Mouse (Mus musculus): ENCODE data around the gene Rmdn2. TPM values are rescaled to one million over a fixed set of nuclear protein-coding genes. Genes with fewer than 3 reads are reported as not detected.

Gene Rmdn2
- polyA plus RNA-seq, 1 experiment, result 143 TPM

DNA sequence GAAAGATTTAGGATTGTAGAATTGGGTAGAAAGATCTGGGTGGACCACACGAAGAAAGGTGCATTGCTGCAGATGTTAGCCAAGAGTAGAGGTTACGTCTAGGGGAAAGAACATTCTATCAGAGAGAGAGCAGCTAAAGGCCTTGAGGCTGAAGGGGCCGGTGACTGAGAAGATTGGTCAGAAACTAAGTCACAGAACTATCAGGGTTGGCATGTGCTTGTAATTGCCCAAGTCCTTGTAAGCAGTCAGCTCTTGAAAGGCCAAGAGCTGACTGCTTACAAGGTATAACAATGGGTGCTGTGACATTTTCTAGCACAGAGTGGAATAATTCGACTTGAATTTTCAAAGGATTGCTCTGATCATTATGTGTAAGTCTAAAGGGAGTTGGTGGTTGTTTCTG, 38.2 kb downstream of the Rmdn2 start:
- no peaks in the 10 kb centered on the region for H3K36me3 ChIP-seq (ENCODE audit: control insufficient read depth, insufficient read depth, low read length)
- no peak overlapping the region for H3K4me3 ChIP-seq (ENCODE audit: control insufficient read depth, low read depth, low read length)
- H3K27ac ChIP-seq (ENCODE audit: control insufficient read depth, insufficient read depth, low read depth, low read length), result no peak overlapping the region
- no peaks in the 10 kb centered on the region for H3K4me1 ChIP-seq (ENCODE audit: control insufficient read depth, insufficient read depth, low read length)
- TF ChIP-seq POLR2A (IDR thresholded peaks at IDR 0.05; ENCODE audit: control insufficient read depth, low read depth, low read length) (no peak), CTCF (IDR thresholded peaks at IDR 0.05; ENCODE audit: control insufficient read depth, insufficient read depth, insufficient replicate concordance, low read depth, low read length) (no peak)
- no peaks in the 10 kb centered on the region for H3K27me3 ChIP-seq (ENCODE audit: control insufficient read depth, insufficient read depth, low read length)

DNA sequence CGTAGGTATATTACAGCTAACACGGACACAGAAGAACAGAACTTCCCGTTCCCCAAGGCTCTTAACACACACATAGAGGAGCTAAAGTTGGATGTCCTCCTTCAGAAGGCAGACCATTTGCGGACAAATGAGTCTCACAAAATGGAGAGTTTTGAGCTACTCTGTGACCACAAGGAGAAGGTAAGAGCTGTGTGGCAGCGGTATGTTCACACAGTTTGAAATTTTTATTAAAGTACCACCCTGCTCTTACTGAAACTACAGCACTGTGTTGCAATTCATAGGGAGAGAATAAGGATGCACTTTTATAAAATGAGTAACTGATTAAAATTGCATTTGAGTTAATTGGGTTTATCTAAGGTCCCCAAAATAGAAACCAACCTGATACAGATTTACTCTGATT, 38.6 kb downstream of the Rmdn2 start:
- Histone ChIP-seq H3K27me3 (ENCODE audit: control insufficient read depth, insufficient read depth, low read length) (no peaks in the 10 kb centered on the region), H3K4me1 (ENCODE audit: control insufficient read depth, insufficient read depth, low read length) (no peaks in the 10 kb centered on the region), H3K36me3 (ENCODE audit: control insufficient read depth, insufficient read depth, low read length) (no peaks in the 10 kb centered on the region), H3K4me3 (ENCODE audit: control insufficient read depth, low read depth, low read length) (no peak overlapping the region), H3K27ac (ENCODE audit: control insufficient read depth, insufficient read depth, low read depth, low read length) (no peak overlapping the region)
- TF ChIP-seq CTCF (IDR thresholded peaks at IDR 0.05; ENCODE audit: control insufficient read depth, insufficient read depth, insufficient replicate concordance, low read depth, low read length) (no peak), POLR2A (IDR thresholded peaks at IDR 0.05; ENCODE audit: control insufficient read depth, low read depth, low read length) (no peak)

DNA sequence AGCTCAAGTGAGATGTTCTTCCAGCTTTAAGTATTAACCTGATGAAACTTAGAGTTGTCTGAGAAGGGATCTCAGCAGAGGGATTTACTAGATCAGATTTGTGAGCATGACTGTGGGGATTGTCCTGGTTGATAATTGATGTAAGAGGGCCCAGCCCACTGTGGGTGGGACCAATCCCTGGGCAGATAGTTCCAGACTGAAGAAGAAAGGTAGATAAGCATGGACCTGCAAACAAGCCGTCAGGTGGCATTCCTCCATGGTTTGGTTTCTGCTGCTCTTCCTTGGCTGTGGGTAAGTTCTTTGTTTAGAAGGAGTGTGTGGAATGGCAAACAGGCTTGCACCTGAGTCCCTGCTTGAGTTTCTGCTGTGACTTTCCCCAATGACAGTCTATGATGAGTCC, 41.5 kb downstream of the Rmdn2 start:
- H3K27ac ChIP-seq (ENCODE audit: control insufficient read depth, insufficient read depth, low read depth, low read length), result no peak overlapping the region
- no peaks in the 10 kb centered on the region for H3K4me1 ChIP-seq (ENCODE audit: control insufficient read depth, insufficient read depth, low read length)
- H3K36me3 ChIP-seq (ENCODE audit: control insufficient read depth, insufficient read depth, low read length), result no peaks in the 10 kb centered on the region
- no peak for TF ChIP-seq CTCF (IDR thresholded peaks at IDR 0.05; ENCODE audit: control insufficient read depth, insufficient read depth, insufficient replicate concordance, low read depth, low read length)
- no peak for TF ChIP-seq POLR2A (IDR thresholded peaks at IDR 0.05; ENCODE audit: control insufficient read depth, low read depth, low read length)
- H3K27me3 ChIP-seq (ENCODE audit: control insufficient read depth, insufficient read depth, low read length), result no peaks in the 10 kb centered on the region
- no peak overlapping the region for H3K4me3 ChIP-seq (ENCODE audit: control insufficient read depth, low read depth, low read length)

DNA sequence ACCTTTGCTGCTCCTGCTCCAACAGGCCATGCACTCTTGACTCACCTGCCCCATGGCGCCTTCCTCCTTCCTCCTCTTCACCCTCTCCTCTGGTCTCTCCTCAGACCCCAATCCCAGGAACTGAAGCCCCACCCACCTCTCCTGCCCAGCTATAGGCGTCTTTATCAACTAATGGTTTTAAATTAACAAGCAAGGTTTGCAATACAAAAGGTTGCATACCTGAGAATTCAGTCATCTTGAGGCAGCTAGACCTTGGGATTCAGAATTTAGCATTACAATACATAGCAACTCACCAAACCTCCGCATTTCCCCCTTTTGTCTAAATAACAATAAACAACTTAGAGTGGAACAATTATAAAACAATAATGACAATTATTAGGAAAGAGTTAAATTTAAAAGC, 42.5 kb downstream of the Rmdn2 start:
- H3K27ac ChIP-seq (ENCODE audit: control insufficient read depth, insufficient read depth, low read depth, low read length), result no peak overlapping the region
- no peak overlapping the region for H3K4me3 ChIP-seq (ENCODE audit: control insufficient read depth, low read depth, low read length)
- no peaks in the 10 kb centered on the region for H3K4me1 ChIP-seq (ENCODE audit: control insufficient read depth, insufficient read depth, low read length)
- no peaks in the 10 kb centered on the region for H3K36me3 ChIP-seq (ENCODE audit: control insufficient read depth, insufficient read depth, low read length)
- TF ChIP-seq POLR2A (IDR thresholded peaks at IDR 0.05; ENCODE audit: control insufficient read depth, low read depth, low read length) (no peak), CTCF (IDR thresholded peaks at IDR 0.05; ENCODE audit: control insufficient read depth, insufficient read depth, insufficient replicate concordance, low read depth, low read length) (no peak)
- no peaks in the 10 kb centered on the region for H3K27me3 ChIP-seq (ENCODE audit: control insufficient read depth, insufficient read depth, low read length)

DNA sequence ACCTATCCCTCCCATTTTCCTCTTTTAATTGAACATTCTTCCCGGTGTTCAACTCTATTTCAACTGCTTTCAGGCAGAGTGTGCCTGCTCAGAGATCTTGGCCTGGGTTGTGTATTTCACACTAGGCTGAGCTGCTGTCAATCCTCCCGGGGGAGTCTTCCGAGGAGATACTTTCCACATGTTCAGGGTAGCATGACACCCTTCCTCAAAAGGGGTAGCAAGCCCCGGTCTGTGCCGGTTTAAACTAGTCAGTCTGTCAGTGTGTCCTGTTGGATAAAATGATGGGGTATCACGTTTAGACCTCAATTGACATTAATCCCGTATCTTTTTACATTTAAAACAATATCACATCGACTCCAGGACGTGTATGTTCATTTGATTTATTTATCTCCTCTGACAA, 46.1 kb downstream of the Rmdn2 start:
- H3K36me3 ChIP-seq (ENCODE audit: control insufficient read depth, insufficient read depth, low read length), result no peaks in the 10 kb centered on the region
- no peak for TF ChIP-seq POLR2A (IDR thresholded peaks at IDR 0.05; ENCODE audit: control insufficient read depth, low read depth, low read length)
- no peak for TF ChIP-seq CTCF (IDR thresholded peaks at IDR 0.05; ENCODE audit: control insufficient read depth, insufficient read depth, insufficient replicate concordance, low read depth, low read length)
- peaks cover 2% of the 10 kb centered on the region; the same call in 1 of the 2 replicates for H3K4me1 ChIP-seq (ENCODE audit: control insufficient read depth, insufficient read depth, low read length)
- H3K4me3 ChIP-seq (ENCODE audit: control insufficient read depth, low read depth, low read length), result no peak overlapping the region
- no peaks in the 10 kb centered on the region for H3K27me3 ChIP-seq (ENCODE audit: control insufficient read depth, insufficient read depth, low read length)
- no peak overlapping the region for H3K27ac ChIP-seq (ENCODE audit: control insufficient read depth, insufficient read depth, low read depth, low read length)

DNA sequence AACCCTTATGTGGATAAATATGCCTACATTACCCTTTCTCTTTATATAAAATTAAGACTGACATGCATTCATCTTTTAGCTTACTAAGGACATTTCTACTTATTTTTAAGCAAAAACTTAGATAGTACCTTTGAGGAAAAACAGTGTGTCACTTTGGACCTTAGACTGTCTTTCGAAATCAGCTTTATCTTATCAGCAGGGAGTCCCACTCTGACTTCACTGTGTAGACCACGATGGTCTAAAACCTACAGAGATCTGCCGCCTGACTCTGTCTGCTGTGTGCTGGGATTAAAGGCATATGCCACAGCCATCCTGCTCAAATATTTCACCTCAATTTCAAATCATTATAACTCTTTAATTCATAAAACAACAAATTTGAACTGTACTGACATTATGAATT, 46.8 kb downstream of the Rmdn2 start:
- Histone ChIP-seq H3K4me1 (ENCODE audit: control insufficient read depth, insufficient read depth, low read length) (peaks cover 2% of the 10 kb centered on the region; the same call in 1 of the 2 replicates), H3K27me3 (ENCODE audit: control insufficient read depth, insufficient read depth, low read length) (no peaks in the 10 kb centered on the region), H3K36me3 (ENCODE audit: control insufficient read depth, insufficient read depth, low read length) (no peaks in the 10 kb centered on the region), H3K27ac (ENCODE audit: control insufficient read depth, insufficient read depth, low read depth, low read length) (no peak overlapping the region), H3K4me3 (ENCODE audit: control insufficient read depth, low read depth, low read length) (no peak overlapping the region)
- TF ChIP-seq CTCF (IDR thresholded peaks at IDR 0.05; ENCODE audit: control insufficient read depth, insufficient read depth, insufficient replicate concordance, low read depth, low read length) (no peak), POLR2A (IDR thresholded peaks at IDR 0.05; ENCODE audit: control insufficient read depth, low read depth, low read length) (no peak)

DNA sequence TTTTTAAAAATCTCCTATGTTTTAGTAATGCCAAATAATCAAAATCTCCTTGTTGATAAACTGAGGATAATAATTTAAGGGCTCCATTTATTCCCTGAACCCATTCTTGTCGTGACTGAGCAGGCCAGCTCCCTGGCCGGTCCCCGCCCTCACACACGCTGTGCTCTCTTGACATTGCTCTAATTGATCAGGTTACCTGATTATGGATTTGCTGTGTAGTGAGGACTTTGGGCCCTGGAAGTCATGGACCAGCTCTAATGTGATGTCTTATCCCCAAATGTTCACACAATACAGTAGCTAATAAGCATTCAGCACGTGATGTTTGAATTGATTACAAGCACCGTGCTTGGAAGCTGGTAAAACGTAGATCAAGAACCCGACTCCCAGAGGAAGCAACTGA, 47.2 kb downstream of the Rmdn2 start:
- Histone ChIP-seq H3K36me3 (ENCODE audit: control insufficient read depth, insufficient read depth, low read length) (no peaks in the 10 kb centered on the region), H3K4me3 (ENCODE audit: control insufficient read depth, low read depth, low read length) (no peak overlapping the region), H3K4me1 (ENCODE audit: control insufficient read depth, insufficient read depth, low read length) (peaks cover 2% of the 10 kb centered on the region; the same call in 1 of the 2 replicates), H3K27ac (ENCODE audit: control insufficient read depth, insufficient read depth, low read depth, low read length) (no peak overlapping the region), H3K27me3 (ENCODE audit: control insufficient read depth, insufficient read depth, low read length) (no peaks in the 10 kb centered on the region)
- no peak for TF ChIP-seq POLR2A (IDR thresholded peaks at IDR 0.05; ENCODE audit: control insufficient read depth, low read depth, low read length)
- TF ChIP-seq CTCF (IDR thresholded peaks at IDR 0.05; ENCODE audit: control insufficient read depth, insufficient read depth, insufficient replicate concordance, low read depth, low read length), result no peak

DNA sequence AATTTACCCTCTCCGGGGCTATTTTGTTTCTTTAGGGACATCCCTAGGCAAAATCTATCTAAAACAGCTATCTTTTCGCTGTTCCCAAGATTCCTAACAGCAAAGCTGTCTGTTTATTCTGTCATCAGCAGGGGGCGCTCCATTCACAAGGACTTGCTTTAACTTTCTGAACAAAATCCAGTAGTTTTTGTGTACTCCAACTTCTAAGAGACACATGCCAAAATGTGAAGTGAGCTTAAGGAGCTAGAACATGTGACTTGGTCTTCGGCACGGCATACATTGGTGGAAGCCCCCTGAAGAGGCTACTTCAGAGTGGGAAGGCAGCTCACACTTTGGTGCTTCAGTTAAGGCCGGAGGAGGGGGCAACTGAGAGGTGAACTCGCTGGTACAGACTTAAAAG, 49.7 kb downstream of the Rmdn2 start:
- Histone ChIP-seq H3K36me3 (ENCODE audit: control insufficient read depth, insufficient read depth, low read length) (no peaks in the 10 kb centered on the region), H3K4me1 (ENCODE audit: control insufficient read depth, insufficient read depth, low read length) (peaks cover 2% of the 10 kb centered on the region; the same call in 1 of the 2 replicates), H3K27ac (ENCODE audit: control insufficient read depth, insufficient read depth, low read depth, low read length) (no peak overlapping the region), H3K27me3 (ENCODE audit: control insufficient read depth, insufficient read depth, low read length) (no peaks in the 10 kb centered on the region), H3K4me3 (ENCODE audit: control insufficient read depth, low read depth, low read length) (no peak overlapping the region)
- TF ChIP-seq CTCF (IDR thresholded peaks at IDR 0.05; ENCODE audit: control insufficient read depth, insufficient read depth, insufficient replicate concordance, low read depth, low read length) (no peak), POLR2A (IDR thresholded peaks at IDR 0.05; ENCODE audit: control insufficient read depth, low read depth, low read length) (no peak)
